Mouse (Mus musculus) regulatory T cell (primary cell): ENCODE results near the gene Gm21677.
"Not testable (repeated sequence)": the region's sequence is repeated elsewhere in the genome, so short reads cannot be mapped to it uniquely, and the experiment has no call there.

Source experiments
- in situ Hi-C: fragments of 300-600 bp; cut with MboI, MseI; formaldehyde crosslinking; loops from one replicate; pipeline ENCODE4 v1.15.1; 2025; ENCODE audit warnings: high pct_unique_total_duplicates

Gene Gm21677

GRCm38 (mm10) chrY:3306349-3306748, at the start of gene Gm21677:
Gene Gm21677 (minus strand): TSS chrY:3306449.
- in situ Hi-C loops: not testable (repeated sequence)

GRCm38 (mm10) chrY:3345229-3345628, 39.0 kb upstream of the Gm21677 start, which contains the start of gene Gm21693:
Gene Gm21693 (minus strand): TSS chrY:3345329.
- in situ Hi-C loops: not testable (repeated sequence)

- in situ Hi-C loops: not testable (repeated sequence)
Observed at GRCm38 (mm10) chrY:3340661-3341060, 34.4 kb upstream of the Gm21677 start.
